Mouse (Mus musculus): Measurements from ENCODE around the gene Mthfr. TPM values are rescaled to one million over a fixed set of nuclear protein-coding genes. Genes with fewer than 3 reads are reported as not detected.
A peak's percentile ranks its signal among the peaks of the same experiment; 100 is the strongest.

Mthfr gene
- polyA plus RNA-seq (2012; rRNA removed): 43.2 and 48.2 TPM in 2 replicates

DNA sequence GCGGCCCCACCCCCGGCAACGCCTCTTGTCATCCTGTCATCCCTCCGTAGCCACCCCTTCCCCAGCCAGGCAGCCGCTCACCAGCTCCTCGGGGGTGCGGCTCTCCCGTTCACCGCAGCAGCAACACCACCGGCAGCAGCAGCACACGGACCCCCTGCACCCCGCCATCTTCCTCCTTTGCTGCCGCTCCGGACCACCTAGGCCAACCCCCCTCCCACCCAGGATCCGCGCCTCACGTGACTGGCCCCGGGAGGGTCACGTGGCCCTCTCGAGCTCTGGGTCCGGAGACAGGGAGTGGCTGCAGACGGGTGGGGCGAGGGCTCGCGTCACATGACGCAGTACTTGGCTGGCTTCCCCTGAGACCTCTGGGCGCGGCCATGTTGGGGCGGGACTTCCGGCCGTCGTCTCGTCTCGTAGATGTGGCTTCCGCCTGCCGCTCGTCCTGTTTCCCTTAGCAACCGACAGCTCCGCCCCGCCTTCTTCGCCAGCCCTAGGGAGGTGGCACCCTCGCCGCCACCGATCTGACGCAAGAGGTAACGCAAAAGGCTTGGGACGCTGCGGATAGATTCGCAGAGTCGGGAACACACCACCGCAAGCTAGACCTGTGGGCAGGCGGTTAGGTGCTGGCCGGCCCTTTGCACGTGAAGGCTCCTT is at the start of gene Mthfr, which contains the start of gene Clcn6:
Gene Mthfr (plus strand): TSS at position 478 of the 654 bp plus-strand sequence.
Gene Clcn6 (minus strand): TSS at position 222 of the 654 bp plus-strand sequence.
- DNase-seq (ENCODE audit: low read depth): peak; percentile 62

GRCm38 (mm10) chr4:147993571-147994095 is 45.2 kb upstream of the Mthfr start:
- DNase-seq (ENCODE audit: low read depth): no peak

DNA sequence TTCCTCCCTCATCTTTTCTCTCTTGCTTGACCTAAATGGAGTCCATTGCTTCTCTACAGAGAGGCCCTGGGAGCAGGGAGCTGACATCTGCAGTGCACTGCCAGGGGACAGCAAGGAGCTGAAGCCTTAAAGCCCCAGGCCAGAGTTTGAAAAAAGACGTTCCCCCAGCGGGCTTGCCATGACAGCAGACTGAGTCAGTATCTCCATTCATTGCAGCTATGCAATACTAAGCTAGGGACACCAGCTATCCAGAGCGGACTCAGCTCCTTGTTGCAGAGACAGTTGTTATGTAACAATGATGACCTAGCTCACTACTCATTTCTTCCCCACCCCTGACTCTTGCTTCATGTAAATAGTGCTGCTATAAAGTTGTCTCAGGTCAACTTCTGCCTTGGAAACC is 43.6 kb upstream of the Mthfr start:
- no peak for DNase-seq (ENCODE audit: low read depth)

DNA sequence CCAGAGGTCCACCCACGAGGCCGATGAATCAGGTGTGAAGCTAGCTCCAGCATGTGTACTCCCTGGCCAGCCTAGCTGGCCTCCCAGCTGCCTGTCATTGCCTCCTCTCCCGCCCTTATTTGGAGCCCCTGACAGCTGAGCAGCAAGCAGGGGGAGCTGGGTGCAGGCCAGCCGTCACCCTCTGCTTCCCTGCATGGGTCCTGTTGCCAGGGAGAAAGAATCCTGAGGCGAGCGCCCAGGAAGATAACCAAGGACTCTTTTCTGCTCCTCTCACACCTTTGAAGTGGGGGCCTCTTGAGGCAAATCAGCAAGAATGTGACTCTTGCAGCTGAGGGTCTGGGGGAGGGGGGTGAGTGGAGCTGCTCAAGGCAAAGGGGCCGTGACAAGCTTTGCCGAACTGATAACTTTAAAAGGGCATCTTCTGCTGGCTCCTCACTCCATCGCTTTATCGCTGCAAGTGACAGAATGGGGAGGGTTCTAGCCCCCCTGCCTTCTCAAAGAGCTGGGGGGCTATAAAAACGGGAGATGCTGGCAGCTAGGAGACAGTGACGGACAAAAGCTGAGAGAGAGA is 38.6 kb upstream of the Mthfr start, which contains the start of gene Nppa:
Gene Nppa (plus strand): TSS at position 521 of the 571 bp plus-strand sequence.
- DNase-seq (ENCODE audit: low read depth): no peak

DNA sequence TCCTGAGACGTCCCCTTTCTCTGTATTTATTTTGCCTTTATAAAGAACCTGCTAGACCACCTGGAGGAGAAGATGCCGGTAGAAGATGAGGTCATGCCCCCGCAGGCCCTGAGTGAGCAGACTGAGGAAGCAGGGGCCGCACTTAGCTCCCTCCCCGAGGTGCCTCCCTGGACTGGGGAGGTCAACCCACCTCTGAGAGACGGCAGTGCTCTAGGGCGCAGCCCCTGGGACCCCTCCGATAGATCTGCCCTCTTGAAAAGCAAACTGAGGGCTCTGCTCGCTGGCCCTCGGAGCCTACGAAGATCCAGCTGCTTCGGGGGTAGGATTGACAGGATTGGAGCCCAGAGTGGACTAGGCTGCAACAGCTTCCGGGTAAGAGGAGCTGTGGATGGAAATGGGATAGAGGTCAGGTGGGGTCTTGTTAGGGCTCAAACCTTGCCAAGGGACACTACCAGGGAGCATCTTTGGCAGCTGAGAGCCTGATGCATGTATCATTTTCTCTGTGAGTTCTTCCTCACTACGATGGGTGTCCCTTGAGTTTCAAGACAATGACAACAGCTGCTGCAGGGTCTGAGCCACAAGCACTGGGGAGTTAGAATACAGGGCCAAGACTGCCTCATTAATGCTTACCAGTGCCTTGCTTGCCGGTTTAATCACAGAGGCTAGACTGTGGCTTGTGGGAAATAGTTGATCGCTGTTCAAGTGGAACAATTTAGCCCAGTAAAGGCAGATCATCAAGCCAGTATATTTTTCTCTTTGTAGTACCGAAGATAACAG is 37.7 kb upstream of the Mthfr start:
- no peak for DNase-seq (ENCODE audit: low read depth)

GRCm38 (mm10) chr4:148001866-148002265 is 37.0 kb upstream of the Mthfr start:
- no peak for DNase-seq (ENCODE audit: low read depth)

GRCm38 (mm10) chr4:148004361-148004760 is 34.5 kb upstream of the Mthfr start:
- DNase-seq (ENCODE audit: low read depth): no peak

DNA sequence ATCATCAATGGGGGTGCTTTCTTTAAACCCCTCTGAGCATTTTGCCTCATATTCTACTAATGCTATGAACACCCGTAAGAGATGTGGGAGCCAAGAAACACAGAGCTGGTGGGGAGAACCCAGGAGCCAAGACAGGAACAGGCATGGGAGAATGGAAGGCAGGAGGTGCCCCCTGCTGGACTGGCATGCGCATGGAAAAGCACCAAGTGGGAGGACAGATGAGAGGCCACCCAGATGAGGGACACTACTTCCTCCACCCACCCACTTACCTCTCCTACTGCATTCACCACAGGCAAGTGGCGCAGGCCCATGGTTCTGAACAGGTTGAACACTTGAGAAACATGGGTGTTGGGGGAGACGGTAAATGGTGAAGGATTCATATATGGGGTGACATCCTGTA is 30.5 kb upstream of the Mthfr start:
- DNase-seq (ENCODE audit: low read depth): no peak

- no peak for DNase-seq (ENCODE audit: low read depth)
Measured at GRCm38 (mm10) chr4:148009641-148010040, 29.2 kb upstream of the Mthfr start.

DNA sequence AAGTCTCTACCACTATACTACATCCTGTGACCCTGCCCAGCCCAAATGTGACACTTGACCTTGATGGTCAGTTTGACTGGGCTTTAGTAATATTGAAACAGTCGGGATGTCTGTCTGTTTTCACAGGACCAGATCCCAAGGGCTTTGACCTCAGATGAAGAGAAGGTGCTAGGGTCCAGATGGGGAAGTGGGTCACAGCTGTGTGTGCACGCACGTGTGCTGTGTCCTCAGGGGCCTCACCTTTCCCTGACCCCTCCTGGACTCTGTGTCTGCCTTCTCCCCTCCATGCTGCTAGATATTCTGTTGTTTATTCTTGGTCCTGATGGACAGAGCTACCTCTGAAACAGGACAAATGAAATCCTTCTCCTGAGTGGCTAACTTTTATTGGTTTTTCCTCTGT is 27.5 kb upstream of the Mthfr start:
- no peak for DNase-seq (ENCODE audit: low read depth)

DNA sequence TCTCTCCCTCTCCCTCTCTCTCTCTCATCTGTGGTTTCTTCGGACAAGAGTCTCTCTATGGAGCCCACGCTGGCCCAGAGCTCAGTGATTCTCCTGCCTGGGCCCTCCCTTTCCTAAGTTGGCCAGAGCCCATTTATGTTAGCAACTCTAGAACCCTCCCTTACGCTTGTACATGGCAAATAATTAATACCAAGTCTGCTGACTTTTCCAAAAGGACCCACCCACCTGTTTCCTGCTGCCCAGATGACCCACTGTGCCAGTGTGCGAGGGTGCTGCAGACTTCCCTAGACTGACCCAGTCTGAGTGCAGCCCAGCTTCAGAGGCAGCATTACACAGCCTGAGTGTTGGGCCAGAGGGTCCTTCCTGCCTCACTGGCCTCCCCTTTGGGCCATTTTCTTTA is 26.7 kb upstream of the Mthfr start:
- DNase-seq (ENCODE audit: low read depth): no peak

- DNase-seq (ENCODE audit: low read depth): no peak
Measured at GRCm38 (mm10) chr4:148015418-148015817, 23.5 kb upstream of the Mthfr start.

DNA sequence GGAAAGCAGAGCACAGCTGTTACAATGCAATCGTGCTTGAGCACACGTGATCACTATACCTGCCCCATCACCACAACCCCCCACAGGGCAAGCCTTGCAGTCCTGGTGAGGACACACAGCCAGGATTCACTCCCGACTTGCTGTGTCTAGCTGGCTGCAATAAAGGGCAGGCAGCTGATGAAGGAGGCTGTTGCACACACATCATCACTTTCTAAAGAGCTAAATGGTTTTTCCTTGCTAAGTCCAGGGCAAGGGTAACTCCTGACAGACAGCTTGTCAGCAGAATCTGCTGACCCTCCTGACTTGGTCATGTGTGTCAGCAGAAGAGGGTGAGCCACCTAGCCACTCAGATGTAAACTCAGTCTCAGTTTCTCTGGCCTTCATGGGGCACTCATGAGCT is 21.9 kb upstream of the Mthfr start:
- DNase-seq (ENCODE audit: low read depth): no peak

DNA sequence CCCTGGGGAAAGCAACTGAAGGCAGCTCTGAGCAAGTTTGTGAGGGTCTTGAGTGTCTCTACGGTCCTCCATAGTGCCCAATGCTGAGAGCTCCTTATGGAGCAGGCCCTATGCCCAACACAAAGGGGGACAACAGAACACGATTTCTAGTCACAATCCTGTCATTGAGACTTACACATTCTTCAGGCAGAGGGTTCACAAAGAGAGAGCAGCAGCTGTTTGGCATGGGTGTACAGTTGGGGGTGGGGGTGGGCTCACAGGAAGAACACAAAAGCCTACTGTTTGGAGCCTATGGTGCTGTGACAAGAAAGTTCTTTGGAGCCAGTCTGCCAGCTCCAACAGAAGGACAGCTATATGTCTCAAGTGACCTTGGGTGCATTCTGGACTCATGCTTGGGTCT is 20.5 kb upstream of the Mthfr start:
- DNase-seq (ENCODE audit: low read depth): no peak

DNA sequence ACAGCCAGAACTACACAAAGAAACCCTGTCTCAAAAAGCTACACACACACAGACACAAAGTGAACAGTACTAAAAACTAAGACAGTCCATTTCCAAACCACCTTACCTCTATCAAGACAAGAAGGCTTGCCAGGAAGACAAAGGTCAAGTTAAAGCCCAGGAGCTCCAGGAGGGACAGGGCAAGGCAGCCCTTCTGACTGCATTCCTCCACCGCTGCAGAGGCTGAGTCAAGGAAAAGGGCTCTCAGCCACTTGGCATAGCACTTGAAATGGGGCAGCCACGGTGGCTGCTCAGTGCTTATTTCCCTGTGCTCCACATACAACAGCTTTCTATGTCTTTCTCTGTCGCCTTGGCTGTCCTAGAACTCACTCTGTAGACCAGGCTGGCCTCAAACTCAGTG is 14.9 kb upstream of the Mthfr start:
- no peak for DNase-seq (ENCODE audit: low read depth)

GRCm38 (mm10) chr4:148029297-148029696 is 9.6 kb upstream of the Mthfr start:
- no peak for DNase-seq (ENCODE audit: low read depth)

DNA sequence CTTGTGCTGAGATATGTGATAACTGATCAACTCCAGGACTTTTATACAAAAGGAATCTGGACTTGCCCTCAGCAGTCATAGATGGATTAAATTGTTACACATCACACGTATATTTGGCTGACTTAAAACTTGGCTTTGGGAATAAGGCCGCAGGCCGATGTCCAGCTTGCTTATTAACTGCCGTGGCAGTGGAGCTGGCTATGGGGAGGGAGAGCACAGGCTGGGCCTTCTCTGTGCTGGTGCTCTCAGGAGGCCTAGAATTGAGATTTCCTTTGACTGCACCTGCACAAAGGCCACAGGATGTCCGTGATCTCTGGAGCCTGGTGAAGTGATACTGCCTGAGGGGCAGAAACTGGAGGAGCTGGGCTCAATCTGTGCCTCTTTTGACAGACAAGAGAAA is 8.4 kb upstream of the Mthfr start:
- DNase-seq (ENCODE audit: low read depth): no peak

- no peak for DNase-seq (ENCODE audit: low read depth)
Measured at GRCm38 (mm10) chr4:148033858-148034410, 4.9 kb upstream of the Mthfr start.

- no peak for DNase-seq (ENCODE audit: low read depth)
Measured at GRCm38 (mm10) chr4:148035440-148035839, 3.4 kb upstream of the Mthfr start.

DNA sequence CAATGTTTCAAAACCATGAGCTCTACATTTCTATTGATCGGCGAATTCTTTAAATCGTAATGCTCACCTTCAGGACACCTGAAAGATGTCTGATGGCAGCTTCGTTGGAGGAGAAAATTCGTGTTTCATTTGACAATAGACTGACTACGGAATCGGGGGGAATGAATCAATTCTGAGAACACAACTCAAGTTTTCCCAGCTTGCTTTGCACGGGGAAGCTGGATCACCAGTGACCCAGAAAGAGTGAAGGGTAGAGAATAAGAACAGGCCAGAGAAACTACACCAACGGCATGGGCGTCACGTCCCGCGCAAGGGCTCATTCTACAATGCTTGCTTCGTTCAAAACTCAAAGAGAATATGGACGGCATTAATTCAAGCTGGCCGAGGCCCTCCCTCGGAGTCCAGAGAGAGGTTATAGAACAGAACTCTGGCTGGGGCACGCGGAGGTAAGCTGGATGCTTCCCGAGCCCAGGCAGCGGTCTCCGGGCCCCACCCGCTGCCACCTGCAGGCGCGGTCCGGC is 738 bp upstream of the Mthfr start:
- DNase-seq (ENCODE audit: low read depth): no peak

DNA sequence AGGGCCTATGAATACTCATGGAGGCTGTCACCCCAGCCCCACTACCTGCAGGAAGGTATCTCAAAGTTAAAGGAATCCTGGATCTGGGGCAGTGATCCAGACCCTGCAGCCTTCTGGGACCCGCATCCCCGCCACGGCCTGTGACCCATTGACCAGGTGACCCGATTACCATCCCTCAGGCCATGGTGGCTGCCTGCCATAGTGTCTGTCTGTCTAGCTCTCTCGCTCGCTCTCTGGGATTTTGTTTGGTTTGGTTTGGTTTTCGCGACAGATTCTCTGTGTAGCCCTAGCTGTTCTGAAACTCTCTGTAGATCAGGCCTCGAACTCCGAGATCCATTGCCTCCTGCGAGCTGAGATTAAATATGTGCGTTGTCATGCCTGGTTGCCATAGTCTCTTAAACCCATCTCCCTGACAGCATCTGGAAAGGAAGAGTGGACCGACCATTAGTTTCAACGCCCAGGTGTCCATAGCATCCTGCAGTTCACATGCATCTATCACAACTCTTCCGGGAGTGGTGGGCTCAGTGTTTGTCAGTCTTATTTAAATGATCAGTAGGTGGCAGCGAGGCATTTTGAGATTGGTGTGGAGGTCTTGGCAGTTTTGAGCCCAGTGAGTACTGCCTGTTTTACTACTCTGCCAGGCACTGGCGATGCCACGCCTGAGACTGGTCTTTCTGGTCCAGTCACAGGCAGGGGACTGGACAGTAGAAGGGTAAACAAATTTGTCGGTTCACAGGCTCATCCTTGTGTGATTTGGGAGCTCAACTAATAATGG is 564 bp downstream of the Mthfr start:
- no peak for DNase-seq (ENCODE audit: low read depth)
